Mouse (Mus musculus): ENCODE measurements at regions not wholly inside any gene's neighbourhood (a gene's known extent, or its start where the extent isn't known, plus 50 kb on each side); places are given as distances from the start of the nearest gene placed in this dataset.
A peak's percentile ranks its signal among the peaks of the same experiment; 100 is the strongest.

DNA sequence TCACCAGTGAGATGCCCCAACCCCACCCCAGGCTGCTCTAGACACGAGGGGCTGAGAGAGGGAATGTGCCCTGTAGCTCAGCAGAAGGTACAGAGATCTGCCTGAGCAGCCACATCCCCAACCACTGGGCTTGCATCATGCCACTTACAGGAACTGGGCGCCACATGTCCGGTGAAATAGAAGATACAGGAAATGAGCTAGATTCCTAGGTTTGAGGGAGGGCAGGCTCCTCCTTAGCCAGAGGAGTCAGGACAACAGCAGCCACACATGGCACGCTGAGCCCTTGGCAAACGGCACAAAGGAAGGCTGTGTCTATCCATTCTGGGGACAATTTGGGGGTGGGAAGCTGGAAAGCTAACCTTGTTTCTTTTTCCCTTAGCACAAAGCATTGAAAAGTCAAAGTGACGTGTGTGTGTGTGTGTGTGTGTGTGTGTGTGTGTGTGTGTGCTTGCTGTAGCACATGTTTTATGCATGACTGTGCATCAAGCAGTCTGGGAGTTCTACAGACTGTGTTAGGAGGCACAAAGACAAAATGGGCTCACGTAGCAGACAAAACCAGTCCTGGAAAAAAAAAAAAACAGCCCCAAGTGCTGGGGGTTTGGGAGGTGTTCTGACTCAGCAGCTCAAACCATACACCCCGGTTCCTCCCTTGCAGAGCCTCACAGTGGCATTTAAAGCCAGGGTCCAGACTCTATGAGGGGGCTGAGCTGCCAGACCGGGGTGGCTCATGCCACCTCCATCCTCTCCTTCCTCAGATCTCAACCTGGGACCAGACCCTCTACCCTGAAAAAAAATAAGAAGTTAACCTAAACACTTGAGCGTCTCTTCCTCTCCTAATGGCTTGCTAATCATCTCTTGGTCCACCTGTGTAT is 343.7 kb upstream of the Smim15 start:
- no peak for DNase-seq (ENCODE audit: low spot score)

DNA sequence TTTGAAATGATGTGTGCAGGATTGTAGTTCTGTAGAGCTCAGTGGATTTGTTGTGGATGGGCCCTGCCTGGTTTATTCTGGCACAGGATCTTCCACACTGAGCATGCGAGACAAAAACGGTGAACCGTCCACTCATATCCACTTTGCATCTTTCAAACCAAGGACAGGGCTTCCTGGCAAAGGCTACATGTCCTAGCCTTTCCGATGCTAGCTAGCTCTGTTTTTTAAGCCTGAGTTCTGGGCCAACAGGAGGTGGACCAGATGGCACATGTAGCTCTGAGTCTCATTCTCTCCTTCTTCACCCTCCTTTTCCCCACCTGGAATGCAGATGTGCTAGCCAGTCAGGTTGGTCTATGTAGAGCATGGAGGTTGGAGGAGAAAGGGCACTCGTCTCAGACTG is 345.0 kb upstream of the Smim15 start:
- DNase-seq (ENCODE audit: low spot score), result no peak

DNA sequence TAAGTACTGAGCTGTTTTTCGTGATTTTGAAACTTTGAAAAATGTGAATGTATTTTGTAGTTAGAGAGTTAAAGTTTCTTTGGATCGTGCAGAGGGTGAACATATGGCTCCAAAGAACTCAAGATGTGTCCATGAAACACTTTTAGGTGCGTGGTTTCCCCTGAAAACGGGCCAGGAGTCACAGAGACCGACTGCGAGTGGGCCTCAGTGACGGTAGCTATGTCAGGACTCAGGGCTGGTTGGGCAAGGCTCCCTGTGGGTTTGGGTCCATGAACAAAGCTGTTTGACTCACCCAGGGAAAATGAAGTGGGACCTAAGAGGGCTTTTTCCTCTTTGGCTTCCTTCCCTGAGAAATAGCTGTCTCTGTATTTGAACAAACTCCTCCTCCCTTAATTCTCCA is 345.9 kb upstream of the Smim15 start:
- no peak for DNase-seq (ENCODE audit: low spot score)

DNA sequence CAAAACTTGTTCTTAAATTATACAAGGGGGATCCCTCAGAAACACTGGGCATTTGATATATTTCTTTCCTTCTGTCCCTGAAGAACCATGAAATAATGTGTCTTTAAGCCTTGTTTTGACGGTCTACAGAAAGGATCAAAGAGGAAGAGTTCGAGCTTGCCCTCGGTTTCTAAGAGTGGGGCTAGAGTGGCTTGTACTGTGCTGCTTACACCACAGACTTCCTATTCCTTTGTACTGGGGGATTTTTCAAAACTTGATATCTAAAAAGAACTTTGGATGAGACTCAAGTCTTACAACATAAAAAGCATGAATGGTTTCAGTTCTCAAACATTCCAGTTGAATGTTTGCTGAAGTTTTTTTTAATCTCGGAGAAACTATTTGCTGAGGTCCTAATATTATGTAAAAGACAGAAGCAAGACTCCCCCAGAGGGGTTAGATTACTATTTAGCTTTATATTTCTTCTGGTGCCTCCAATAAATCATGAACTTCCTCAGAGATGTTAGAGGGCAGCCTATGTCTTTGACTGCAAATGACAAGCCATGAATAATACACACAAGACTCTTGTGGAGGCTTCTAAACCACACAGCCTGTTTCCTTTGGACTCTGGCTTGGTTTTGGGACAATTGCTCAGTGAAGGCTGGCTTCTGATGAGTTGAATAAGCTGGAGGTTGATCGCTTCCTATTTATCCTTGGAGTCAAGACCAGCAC is 352.0 kb upstream of the Smim15 start:
- DNase-seq (ENCODE audit: low spot score), result no peak

DNA sequence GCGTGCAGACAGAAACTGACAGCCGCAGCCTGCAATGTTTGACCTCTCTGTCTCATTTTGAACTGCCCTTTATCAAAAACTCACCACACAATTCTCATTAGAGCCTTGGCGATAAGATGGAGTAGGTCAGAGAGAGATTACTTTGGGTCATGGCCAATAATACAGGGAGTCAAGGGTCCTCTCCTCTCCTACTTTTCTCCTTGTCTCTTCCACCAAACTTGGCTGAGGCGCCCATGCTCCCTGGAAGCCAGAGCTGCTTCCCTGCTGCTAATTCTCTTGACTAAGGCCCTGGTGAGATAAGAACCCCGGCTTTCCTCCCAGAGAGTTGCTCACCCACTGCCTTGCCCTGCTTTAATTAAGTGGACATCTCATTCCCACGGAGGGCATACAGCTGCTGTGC is 355.3 kb upstream of the Smim15 start:
- DNase-seq (ENCODE audit: low spot score), result no peak

DNA sequence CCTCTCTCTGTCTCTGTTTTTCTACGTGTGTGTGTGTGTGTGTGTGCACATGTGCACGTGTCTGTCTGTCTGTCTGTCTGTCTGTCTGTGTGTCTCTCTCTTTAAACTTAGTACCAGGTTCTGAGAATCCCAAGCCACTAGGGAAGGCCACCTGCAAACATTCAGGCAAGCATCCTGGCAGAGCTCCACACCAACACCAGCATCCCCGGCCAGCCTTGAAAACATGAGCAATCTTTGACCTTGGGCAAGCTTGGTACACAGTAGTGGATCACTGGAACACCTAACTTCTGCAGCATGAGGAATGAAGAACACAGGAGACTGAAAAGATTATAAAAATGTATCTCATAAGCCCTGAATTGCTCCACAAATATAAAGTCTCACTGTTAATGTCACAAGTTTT is 359.0 kb upstream of the Smim15 start:
- no peak for DNase-seq (ENCODE audit: low spot score)

DNA sequence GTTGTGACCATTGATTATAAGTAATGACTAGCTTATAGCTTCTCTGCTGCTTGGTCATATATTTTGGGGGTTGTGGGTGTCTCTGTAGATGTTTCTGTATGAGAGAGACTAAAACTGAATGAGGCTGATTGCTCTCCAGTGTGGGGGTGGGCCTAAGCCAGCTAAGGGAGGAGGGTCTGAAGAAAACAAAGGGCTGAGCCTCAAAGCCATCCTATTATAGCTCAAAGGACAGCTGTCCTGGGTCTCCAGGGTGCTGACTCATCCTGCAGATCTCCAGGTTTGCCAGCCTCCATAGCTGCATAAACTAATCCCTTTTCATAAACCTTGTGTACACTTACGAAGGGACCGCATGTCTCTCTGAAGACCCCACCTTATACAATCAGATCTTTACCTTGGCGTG is 360.3 kb upstream of the Smim15 start:
- no peak for DNase-seq (ENCODE audit: low spot score)

DNA sequence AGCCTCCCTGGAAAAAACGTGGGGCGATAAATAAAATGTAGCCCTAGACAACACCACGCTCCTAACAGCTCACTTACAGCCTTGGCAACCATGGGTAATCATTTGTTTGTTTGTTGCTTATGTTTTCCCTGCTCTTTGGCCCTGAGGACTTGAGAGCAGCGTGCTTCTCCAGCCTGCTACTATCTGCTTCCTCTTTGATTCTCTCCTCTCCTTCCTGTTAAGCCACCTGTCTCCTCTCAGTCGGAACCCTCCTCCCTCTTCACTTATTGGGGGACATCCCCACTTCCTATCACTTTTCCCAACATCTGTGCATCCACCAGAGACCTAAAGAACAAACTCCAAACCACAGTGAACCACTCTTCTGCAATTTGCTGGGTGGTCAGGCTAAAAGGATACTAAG is 362.5 kb upstream of the Smim15 start:
- no peak for DNase-seq (ENCODE audit: low spot score)

DNA sequence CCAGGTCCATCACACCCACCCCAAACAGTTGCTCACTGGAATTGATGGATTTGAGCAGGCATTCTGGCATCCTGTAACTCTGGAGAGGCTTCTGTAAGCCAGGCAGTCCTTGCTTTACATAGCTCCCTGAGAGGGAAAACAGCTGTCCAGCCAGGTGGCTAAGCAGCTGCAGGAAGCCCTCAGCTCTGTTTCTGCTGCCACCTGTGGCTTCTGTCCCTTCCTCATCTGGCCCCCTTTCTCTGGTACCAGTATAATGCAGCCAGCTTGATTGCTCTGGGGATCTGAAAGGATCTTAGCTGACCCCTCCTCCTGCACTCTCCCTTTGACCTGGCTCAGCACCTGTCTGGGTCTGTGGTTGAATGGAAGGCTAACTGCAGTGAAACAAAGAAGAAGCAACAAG is 365.4 kb upstream of the Smim15 start:
- DNase-seq (ENCODE audit: low spot score), result no peak

DNA sequence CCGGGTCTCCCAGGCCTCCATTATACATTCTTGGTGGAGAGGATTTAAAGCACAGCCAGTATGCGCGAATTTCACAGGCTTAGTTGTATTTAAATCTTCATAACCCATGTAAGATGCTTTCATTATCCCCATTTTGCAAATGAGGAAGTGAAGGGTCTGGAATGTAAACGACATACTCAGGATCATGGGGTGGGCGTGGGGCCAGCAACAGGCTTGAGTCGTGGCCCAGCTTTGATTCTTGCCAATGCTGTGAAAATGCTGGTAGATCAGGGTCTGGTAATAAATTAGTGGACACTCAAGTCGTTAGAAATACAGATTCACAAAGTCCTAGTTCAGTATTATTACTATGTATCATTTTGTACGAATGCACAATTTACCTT is 367.2 kb upstream of the Smim15 start:
- DNase-seq (ENCODE audit: low spot score), result no peak

DNA sequence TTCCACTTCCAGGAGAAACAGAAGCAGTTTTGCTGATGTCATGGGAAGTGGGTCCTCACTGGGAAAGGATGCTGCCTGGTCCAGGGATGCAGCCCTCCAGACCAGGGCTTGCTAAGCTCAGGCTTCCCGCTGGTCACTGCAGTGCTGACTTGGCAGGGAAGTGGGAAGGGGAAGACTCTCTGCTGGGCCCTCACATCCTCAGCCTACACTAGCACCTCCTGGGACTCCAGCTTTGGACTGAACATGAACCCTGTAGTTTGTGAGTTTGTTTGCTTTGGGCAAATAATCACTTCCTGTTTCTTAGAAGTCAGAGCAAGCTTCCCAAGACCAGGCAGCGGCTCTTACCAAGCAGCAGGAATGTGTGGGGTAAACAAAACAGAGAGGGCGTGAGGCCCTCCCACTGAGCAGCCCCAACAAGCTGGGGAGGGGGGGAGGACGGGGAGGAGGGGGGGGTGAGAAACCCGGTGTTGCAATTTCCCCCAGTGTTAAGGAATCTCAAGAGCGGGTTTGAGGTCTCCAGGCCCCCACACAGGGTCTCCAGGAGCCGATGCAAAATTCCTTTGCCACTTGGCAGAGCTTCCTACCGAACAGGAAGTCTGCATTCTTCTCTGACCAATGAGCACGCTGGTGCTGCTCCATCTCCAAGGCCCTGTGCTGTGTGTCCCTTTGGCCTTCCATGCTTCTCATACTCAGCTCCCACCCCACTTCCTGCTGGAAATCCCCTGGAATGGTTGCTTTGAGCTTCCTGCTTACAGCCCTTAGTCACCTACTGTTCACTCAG is 367.7 kb upstream of the Smim15 start:
- peak; percentile 88 for DNase-seq (ENCODE audit: low spot score)

DNA sequence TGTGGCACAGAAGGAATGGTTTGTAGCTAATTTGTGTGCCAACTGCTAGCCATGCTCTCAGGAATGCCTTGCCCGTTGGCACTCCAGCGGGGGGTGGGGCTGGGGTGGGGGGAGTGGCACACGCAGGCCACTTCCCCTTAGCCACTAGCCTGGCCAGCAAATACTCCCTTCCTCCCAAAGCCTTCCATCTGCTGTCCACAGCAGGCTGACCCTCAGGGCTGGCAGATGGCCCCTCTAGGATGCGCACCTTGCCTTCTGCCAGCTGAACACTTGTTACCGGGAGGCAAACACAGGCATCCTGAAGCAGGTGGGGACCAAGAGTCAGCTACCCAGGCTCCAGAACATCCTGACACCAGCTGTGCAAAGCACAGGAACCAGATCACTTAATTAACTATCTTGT is 372.1 kb upstream of the Smim15 start:
- DNase-seq (ENCODE audit: low spot score), result no peak

DNA sequence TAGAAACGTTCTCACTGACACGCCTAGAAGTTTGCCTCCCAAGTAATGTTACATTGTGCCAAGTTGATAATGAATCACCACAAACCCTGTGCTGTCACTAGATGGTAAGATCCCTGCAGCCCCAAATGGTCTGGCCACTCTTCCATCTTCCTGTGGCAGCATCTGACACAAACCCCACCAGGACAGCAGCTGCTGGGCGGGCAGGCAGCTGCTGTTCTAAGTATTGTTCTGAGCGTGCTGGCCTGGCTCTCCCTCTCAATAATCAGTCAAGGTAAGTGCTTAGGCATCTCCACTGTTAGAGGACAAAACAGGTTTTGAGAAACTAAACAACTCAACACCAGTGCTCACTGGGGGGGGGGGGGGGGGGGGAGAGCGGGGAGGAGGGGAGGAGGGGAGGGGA is 375.7 kb upstream of the Smim15 start:
- DNase-seq (ENCODE audit: low spot score), result no peak

DNA sequence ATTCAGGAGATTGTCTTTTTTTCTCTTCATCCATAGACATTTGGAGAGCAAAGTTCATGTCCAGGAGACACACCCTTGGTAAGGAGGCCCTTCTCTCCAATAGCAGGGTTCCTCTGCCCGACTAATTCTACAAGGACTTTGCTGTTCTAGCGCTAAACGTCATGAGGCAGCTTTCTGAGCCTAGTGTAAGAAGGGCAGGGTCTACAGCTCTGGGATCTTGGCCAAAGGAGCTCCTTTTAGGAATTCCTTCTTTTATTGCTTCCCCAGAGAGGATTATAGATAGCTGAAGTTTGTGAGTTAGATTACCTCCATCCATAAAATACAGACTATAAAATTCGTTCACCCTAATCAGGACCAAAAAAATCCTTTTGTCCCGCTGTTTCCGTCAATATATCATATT is 378.5 kb upstream of the Smim15 start:
- DNase-seq (ENCODE audit: low spot score), result no peak

DNA sequence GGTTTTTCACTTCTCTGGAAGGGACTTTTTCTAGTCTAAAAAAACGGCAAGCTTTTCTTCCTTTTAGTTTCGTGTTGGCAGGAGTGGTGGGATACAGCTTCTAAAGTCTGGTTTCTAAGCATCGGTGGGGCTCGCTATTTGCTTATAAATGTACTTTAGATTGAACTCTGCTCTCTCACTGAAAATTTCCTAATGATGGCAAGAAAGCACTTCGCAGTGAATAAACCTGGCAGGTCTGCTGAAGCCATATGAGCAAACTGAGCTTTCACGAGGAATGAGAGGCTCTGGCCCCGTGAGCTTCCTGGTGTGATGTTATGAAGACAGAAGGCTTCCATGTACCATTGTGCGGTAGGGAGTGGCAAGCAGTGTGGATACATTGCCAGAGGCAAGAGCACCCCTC is 380.0 kb upstream of the Smim15 start:
- DNase-seq (ENCODE audit: low spot score), result no peak

DNA sequence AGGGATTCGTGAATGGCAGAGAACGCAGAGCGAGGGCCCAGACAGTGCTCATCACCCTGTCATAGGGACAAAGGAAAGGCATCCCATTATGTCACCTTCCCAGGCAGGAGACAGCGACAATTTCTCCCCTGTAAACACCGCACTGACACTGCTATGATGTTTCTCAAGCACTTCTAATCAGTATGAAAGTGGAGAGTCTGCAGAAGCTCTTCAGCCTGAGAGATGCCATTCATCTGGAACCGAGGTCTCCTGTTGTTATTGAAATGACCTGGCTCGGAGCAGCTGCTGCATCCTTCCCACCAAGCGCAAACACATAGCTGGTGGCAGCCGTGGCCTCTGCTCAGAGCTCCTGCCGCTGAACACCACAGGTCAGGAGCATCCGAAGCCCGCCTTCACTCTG is 380.5 kb upstream of the Smim15 start:
- no peak for DNase-seq (ENCODE audit: low spot score)

DNA sequence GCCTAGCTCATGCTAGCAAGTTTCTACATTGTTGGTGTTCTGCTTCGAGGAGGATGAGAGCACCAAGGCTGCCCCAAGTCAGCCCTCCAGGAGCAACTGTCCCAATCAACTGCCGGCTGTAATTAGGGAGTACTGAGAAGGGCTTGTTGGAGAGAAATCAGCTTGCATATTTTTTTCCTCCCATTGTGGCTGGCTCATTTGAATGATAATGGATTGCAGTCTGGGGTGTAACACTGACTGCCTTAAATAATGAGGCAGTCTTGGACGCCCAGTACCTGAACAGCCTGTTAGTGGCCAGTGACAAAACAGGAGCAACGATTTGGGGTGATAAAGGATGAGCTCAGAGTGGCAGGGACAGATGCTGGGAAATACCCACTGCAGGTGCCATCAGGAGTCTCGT is 382.8 kb upstream of the Smim15 start:
- no peak for DNase-seq (ENCODE audit: low spot score)

DNA sequence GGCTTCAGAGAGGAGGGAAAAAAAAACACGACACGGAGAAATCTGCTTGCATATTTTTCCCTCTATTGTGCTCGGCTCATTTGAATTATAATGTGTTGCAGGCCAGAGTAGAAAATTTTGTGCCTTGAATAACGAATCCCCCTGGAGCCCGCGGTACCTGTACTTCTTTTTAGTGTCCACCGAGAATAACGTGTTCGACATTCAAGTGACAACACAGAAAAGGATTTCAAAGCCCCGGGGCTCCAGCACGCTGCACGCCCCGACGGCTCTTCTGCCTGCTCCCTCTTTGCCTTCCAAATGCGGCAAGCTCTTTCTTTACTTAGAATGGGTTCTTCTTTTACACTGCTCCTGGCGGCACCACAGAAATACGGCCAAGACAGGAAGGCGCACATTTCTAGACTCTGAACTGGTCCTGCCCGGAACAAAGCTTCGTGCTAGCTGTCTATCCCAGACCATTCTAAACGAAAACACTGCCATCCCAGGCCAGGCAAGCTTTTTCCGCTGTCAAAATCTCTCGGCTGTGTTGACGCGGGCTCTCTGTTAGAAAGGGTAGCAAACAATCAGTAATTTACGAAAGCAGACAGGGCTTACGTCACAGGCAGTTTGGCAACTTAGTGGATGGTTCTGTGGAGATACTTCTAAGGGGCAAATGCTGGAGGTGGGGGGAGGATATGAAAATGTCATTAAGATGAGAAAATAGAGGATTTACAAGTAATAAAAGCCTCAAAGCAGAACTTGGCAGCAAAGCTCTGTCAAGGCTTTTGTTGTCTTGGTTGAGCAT is 398.2 kb upstream of the Smim15 start:
- peak; percentile 16 for DNase-seq (ENCODE audit: low spot score)

DNA sequence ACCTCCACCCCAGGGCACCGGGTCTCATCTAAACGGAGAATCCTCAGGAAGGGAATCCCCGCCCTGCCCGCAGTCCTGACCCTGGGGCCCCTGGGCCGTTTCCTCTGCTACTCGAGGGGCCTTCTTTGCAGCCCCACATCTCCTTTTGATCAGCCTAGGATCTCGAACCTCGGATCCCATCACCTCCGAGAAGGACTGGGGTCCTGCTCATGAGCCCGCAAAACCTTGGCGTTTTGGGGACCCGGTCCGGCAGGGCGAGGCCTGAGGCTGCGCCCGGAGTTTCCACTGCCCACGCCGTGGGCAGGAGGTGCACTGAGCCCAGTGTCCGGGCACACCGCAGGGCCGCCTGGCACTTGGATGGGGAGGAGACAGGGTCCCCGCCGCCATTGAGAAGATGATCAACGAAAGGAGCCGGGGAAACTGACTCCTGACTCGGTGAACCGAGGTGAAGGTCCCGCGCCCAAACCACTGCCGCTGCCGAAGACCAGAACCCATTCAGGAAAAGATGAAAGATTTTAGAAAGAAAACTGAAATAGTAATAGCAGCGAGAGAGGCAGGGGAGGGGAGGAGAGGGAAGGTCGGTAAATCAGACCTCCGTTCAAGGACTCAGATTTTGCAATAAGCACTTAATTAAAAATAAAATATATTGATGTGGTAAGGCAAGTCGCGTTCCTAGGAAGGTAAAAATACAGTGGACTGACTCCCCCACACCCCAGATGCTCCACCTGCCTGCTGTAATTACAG is 399.0 kb upstream of the Smim15 start:
- DNase-seq (ENCODE audit: low spot score), result peak; percentile 2

DNA sequence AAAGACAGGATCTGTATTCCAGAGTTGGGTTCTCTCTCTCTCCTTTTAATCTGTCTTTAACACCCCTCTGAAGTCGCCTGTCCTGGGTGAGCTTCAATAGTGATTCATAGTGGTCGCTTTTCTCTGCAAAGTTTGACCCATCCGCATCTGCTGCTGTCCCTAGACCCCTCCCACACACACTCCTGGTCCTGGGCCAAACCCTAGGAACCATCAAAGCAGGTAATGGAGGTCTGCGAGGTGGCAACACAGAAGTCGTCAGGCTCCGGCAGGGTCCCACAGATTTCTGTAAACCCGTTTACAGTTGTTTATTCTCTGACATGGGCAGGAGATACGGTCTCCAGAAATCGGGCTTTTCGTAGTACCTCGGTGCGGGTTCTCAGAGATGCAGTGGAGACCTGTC is 399.5 kb upstream of the Smim15 start:
- no peak for DNase-seq (ENCODE audit: low spot score)

DNA sequence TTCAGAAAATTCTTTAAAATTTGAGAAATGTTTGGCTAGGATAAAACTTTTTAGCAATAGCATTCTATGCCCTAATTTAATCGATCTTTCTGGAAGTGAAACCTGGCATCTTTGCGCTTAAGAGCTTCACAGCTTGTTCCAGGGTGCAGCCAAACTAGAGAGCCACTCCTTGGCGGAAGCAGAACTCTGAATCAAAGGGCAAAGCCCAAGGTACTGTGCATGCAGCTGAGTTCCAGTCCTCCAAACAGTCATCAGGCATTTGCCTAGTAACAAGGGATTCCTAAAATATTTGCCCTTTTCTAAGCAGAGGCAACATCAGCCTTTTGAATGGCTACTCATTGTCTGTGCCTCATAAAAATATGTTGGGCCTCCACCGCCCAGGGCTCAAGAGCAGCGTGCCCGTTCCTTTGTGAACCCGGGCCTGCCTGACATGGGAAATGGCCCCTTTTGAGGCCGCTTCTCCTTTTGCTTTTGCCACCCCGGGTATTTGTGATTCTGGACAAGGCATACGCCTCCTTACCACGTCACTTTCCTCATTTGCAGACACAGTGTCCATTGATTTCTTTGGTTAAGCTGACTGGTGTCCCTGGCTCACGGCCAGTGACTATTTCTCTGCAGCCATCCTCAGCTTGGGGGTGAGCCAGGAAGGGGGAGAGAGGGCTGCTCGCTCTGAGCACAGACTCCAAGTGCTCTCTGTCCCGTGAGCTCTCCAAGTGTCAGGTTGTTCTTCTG is 402.2 kb upstream of the Smim15 start:
- DNase-seq (ENCODE audit: low spot score), result peak; percentile 6
